Mouse (Mus musculus) midbrain, postnatal 0 days (tissue): ENCODE measurements at regions not wholly inside any gene's neighbourhood (a gene's known extent, or its start where the extent isn't known, plus 50 kb on each side); places are given as distances from the start of the nearest gene placed in this dataset.
A peak's percentile ranks its signal among the peaks of the same experiment; 100 is the strongest.
"Not testable (repeated sequence)": the region's sequence is repeated elsewhere in the genome, so short reads cannot be mapped to it uniquely, and the experiment has no call there.

Experiments used
- ATAC-seq: fragments of 200-750 bp; cut with Nextera tagmentation; 2 replicates; pipeline ENCODE4 v1.8.0; 2017; ENCODE audit warnings: moderate number of reproducible peaks, mild to moderate bottlenecking, moderate TSS enrichment, moderate library complexity; ENCODE audit not compliant: low FRiP score
- DNase-seq: peaks from one replicate; pipeline ENCODE4 v3.0.0-alpha.2; 2015; ENCODE audit warnings: low spot score
- H3K27ac ChIP-seq: fragments of 300-500 bp; sonication (generic); 2 replicates; pipeline ENCODE4 v1.5.1; 2014; ENCODE audit warnings: low read depth, mild to moderate bottlenecking, low read length, mixed read lengths
- H3K27me3 ChIP-seq: fragments of 300-500 bp; sonication (generic); 2 replicates; pipeline ENCODE4 v1.6.1; 2014; ENCODE audit warnings: low read length, control low read depth, mixed read lengths; ENCODE audit not compliant: insufficient read depth
- H3K36me3 ChIP-seq: fragments of 300-500 bp; sonication (generic); 2 replicates; pipeline ENCODE4 v1.6.1; 2014; ENCODE audit warnings: low read length, control low read depth, mixed read lengths; ENCODE audit not compliant: insufficient read depth
- H3K4me1 ChIP-seq: fragments of 300-500 bp; sonication (generic); 2 replicates; pipeline ENCODE4 v1.6.1; 2014; ENCODE audit warnings: mild to moderate bottlenecking, control low read depth, antibody characterized with exemption, low read length, mixed read lengths; ENCODE audit not compliant: insufficient read depth
- H3K4me2 ChIP-seq: fragments of 300-500 bp; sonication (generic); 2 replicates; pipeline ENCODE4 v1.6.1; 2014; ENCODE audit warnings: low read depth, mild to moderate bottlenecking, low read length, mixed read lengths; ENCODE audit not compliant: poor library complexity, severe bottlenecking
- H3K4me3 ChIP-seq: fragments of 300-500 bp; sonication (generic); 2 replicates; pipeline ENCODE4 v1.5.1; 2014; ENCODE audit warnings: low read depth, mild to moderate bottlenecking, low read length, moderate library complexity
- H3K9ac ChIP-seq: fragments of 300-500 bp; sonication (generic); replicated peaks from 2 replicates; pipeline ENCODE4 v1.6.1; 2014; ENCODE audit warnings: mild to moderate bottlenecking, low read length, moderate library complexity, mixed read lengths; ENCODE audit not compliant: poor library complexity, severe bottlenecking
- H3K9me3 ChIP-seq: fragments of 300-500 bp; sonication (generic); 2 replicates; pipeline ENCODE4 v1.6.1; 2016; ENCODE audit warnings: low read length, control low read depth
- CTCF ChIP-seq: IDR thresholded peaks from 2 replicates; pipeline ENCODE4 v1.5.1; 2016; ENCODE audit warnings: antibody characterized with exemption, mild to moderate bottlenecking
- WGBS: fragments of 180-500 bp; shearing (Covaris S2); extraction: QIAGEN DNeasy Blood & Tissue Kit; methylation state at CpG from one replicate; pipeline ENCODE4 v1.1.7; 2014; 5-methylcytosine and 5-hydroxymethylcytosine counted together

DNA sequence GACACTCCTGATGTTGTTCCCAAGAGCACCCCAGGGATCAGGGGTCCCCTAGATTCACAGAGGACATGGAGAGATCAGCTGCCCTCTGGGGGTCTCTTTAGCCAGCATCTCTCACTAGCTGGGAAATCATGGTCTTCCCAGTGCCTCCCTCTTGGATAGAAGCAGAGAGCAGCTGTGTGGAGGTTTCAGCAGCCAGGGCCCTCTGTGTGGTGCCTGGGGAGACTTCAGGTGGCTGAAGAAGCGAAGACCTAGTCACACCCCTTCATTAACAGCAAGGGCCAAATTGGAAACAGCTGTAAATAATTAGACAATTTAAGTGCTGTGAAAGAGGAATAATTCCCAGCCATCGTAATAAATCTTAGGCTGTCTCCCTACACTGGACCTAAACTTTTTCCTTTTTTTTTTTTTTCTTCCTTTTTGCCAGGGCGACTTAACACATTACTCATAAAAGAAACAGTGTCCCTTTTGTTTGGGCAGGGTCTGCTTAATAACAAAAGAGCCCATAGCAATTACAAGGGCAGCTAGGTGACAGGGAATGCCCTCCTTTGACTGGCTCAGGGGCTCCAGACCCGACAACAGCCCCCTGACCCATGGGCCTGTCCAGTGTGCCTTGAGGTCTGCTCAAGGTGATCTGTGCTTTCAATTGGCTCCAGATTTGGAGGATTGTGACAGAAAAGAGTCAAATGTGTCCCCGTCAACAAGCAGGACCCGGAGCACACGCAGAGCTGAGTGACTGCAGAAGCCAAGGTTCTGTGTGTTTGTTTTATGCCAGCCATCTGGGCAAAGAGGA lies 127.7 kb downstream of the Dicer1 start:
- TF ChIP-seq CTCF, result no peak
- Histone ChIP-seq H3K9ac (no peak overlapping the region), H3K27ac (no peak overlapping the region), H3K9me3 (no peaks in the 10 kb centered on the region), H3K4me3 (no peak overlapping the region), H3K27me3 (no peaks in the 10 kb centered on the region; the same call in 1 of the 2 replicates), H3K4me1 (no peaks in the 10 kb centered on the region), H3K36me3 (no peaks in the 10 kb centered on the region), H3K4me2 (no peak overlapping the region)
- no peak for DNase-seq
- 65% methylated on average over 7 of the region's 7 CpGs for WGBS
- no peak for ATAC-seq

DNA sequence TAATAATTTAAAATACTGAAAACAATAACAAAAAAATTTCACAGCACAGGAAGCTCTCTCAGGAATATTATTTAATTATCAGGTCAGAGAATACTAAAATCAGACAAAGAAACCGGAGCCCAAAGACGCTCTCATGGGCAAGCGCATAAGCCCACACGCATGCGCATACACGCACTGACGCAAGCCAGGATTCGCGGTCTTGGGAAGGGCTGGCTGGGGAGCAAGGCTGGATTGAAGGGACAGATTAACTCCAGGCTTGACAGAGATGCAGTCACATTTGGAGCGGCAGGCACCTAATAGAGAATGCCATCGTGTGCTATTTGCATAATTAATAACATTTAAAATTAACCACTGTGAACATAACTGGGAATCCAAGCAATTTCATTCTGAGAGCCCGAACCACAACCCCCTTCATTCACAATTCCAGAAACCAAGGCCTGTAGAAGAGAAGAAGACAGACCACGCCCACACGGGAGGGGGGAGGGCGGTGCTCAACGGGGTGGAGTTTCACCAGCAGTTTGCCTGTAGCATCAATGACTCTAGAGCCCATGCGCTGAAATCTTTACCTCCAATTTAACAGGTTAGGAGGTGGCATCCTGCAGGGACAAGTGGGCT lies 134.5 kb downstream of the Dicer1 start:
- Histone ChIP-seq H3K4me3 (peak overlapping the region; percentile 19; the same call in 1 of the 2 replicates), H3K36me3 (no peaks in the 10 kb centered on the region), H3K27ac (peak overlapping the region; percentile 85), H3K4me2 (peak overlapping the region; percentile 45), H3K9ac (peak overlapping the region; percentile 42; the same call in 1 of the 2 replicates), H3K9me3 (no peaks in the 10 kb centered on the region), H3K4me1 (no peaks in the 10 kb centered on the region), H3K27me3 (no peaks in the 10 kb centered on the region; the same call in 1 of the 2 replicates)
- no peak for TF ChIP-seq CTCF
- DNase-seq (peak; percentile 92), ATAC-seq (peak; percentile 91)
- 8% methylated on average over 17 of the region's 17 CpGs for WGBS

DNA sequence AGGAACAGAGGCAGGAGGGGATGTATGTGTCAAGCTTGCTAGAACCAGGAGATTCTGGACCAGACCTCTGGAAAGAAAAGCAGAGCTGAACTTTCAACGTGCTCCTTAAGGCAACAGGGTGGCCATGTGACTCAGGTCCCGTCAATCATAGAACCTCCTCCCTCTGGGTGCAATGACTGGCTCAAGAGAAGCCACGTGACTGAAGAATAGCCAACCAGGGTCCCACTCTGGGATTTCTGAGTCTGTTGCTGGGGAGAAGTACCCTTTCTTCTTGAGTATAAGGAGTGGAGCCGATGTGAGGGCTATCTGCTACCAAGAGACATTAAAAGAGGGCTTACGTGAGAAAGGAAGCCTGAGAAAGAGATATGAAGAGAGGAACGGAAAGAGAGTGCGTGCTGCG lies 137.5 kb downstream of the Dicer1 start:
- 70% methylated on average over 8 of the region's 8 CpGs for WGBS
- Histone ChIP-seq H3K9ac (no peak overlapping the region), H3K27me3 (no peaks in the 10 kb centered on the region), H3K27ac (no peak overlapping the region), H3K9me3 (no peaks in the 10 kb centered on the region), H3K36me3 (no peaks in the 10 kb centered on the region), H3K4me2 (no peak overlapping the region), H3K4me3 (no peak overlapping the region), H3K4me1 (no peaks in the 10 kb centered on the region)
- peak; percentile 27; the same call in 1 of the 2 replicates for ATAC-seq
- TF ChIP-seq CTCF, result no peak
- DNase-seq, result peak; percentile 47

DNA sequence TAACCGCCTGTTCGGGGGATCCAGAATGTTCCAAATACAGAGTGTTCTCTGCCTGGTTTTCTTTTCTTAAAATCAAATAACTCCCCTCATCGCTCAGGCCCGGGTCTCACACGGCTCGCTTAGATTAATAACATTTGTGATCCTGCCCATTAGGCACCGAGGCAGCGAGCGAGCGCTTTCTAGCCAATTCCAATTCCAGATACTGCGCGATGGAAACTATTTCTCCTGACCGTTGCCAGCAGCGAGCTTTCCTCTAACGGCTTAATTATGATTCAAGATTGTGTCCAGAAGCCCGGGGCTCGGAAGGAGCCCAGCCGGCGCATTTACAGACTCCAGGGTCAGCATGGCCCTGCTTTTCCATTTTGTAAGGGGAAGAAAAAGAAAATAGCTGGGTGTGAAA lies 136.6 kb upstream of the Gsc start:
- Histone ChIP-seq H3K36me3 (no peaks in the 10 kb centered on the region), H3K9ac (no peak overlapping the region), H3K27ac (no peak overlapping the region), H3K4me2 (no peak overlapping the region), H3K4me3 (no peak overlapping the region), H3K4me1 (no peaks in the 10 kb centered on the region), H3K9me3 (no peaks in the 10 kb centered on the region), H3K27me3 (no peaks in the 10 kb centered on the region; the same call in 1 of the 2 replicates)
- 45% methylated on average over 19 of the region's 19 CpGs for WGBS
- DNase-seq (peak; percentile 51), ATAC-seq (no peak)
- TF ChIP-seq CTCF, result no peak

DNA sequence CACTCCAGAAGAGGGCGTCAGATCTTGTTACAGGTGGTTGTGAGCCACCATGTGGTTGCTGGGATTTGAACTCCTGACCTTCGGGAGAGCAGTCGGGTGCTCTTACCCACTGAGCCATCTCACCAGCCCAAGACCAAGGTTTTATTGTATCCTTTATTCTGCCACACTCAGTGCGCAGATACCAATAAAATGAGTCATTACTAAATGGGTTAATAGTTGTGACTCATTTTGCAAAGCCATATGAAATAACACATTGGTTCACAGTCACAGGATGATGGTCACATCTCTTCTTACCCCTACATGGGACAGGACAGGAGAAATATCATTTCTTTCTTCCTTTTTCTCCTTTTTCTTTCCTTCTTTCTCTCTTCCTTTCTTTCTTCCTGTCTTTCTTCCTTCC lies 135.8 kb upstream of the Gsc start:
- H3K27me3 ChIP-seq, ATAC-seq, DNase-seq: not testable (repeated sequence)

DNA sequence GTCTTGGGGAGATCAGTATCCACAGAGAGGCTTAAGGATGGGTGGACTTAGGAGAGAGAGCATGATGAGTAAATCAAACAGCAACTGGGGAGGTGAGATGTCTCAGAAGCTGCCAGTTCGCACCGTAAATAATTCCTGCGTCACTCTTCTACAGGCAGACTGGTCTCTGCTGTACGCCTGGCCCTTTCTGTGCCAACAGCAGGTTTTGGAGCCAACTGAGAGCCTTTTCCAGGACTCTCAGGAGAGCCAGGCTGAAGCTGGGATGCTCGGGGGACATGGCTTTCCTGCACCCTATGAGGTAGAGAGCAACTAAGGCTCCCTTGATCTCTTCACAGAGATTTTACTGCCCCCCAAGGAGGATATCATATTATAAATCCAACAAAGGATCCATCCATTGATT lies 134.3 kb upstream of the Gsc start:
- Histone ChIP-seq H3K9ac (no peak overlapping the region), H3K4me2 (no peak overlapping the region), H3K36me3 (no peaks in the 10 kb centered on the region), H3K9me3 (no peaks in the 10 kb centered on the region), H3K27me3 (no peaks in the 10 kb centered on the region; the same call in 1 of the 2 replicates), H3K4me1 (no peaks in the 10 kb centered on the region), H3K27ac (no peak overlapping the region), H3K4me3 (no peak overlapping the region)
- DNase-seq (no peak), ATAC-seq (no peak)
- 85% methylated on average over 5 of the region's 5 CpGs for WGBS
- TF ChIP-seq CTCF, result no peak

More for the DNA sequence above, 135.8 kb upstream of the Gsc start:
- not testable (repeated sequence) for H3K9me3 ChIP-seq, H3K4me1 ChIP-seq, H3K4me3 ChIP-seq, H3K9ac ChIP-seq, H3K36me3 ChIP-seq, H3K4me2 ChIP-seq, H3K27ac ChIP-seq
- WGBS, result 89% methylated on average over 3 of the region's 4 CpGs
